Mouse (Mus musculus) retina, embryonic 14.5 days (tissue): ENCODE data around the gene Papss2.
"Not testable (repeated sequence)": the region's sequence is repeated elsewhere in the genome, so short reads cannot be mapped to it uniquely, and the experiment has no call there.

Experiments used
- DNase-seq: peaks from one replicate; pipeline ENCODE4 v3.0.0-alpha.2; 2015; ENCODE audit warnings: low spot score

Papss2 gene

GRCm38 (mm10) chr19:32641535-32641934, 45.9 kb downstream of the Papss2 start:
- DNase-seq, result no peak

DNA sequence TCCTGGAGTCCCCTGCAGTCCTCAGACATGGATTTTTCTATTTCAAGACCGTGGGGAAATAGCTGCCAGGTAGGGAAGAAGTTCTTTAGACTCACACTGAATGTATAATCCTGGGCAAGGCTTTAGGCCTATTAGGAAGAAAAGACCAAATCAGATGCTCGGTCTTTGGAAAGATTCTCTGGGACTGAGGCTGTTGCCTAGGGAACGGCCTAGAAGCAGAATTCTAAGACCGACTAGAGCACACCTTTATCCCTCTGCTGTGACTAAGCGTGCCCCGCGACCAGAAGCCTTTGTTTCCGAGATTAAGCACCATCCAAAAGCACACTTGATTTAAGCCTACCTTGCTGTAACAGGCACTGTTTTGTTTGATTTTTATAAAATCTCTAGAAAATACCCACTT, 46.4 kb downstream of the Papss2 start:
- no peak for DNase-seq

DNA sequence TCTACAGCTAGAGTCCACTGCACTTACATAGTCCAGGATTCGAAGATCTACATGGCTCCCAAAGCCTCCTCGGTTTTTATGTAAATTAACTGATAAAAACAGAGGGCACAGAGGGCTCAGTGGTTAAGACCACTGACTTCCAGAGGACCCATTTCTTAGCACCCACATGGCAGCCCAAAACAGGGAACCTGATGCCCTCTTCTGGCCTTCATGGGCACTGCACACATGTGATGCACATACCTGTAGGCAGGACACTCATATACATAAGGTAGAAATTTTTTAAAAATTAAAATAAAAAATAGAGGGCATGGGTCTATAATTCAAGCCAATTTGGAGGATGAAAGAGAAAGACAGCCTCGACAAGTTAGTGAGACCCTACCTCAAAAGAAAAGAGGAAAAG, 48.1 kb downstream of the Papss2 start:
- no peak for DNase-seq

- DNase-seq, result no peak
Observed at GRCm38 (mm10) chr19:32645939-32646338, 50.3 kb downstream of the Papss2 start.

- no peak for DNase-seq
Observed at GRCm38 (mm10) chr19:32646382-32646781, 50.8 kb downstream of the Papss2 start.

DNA sequence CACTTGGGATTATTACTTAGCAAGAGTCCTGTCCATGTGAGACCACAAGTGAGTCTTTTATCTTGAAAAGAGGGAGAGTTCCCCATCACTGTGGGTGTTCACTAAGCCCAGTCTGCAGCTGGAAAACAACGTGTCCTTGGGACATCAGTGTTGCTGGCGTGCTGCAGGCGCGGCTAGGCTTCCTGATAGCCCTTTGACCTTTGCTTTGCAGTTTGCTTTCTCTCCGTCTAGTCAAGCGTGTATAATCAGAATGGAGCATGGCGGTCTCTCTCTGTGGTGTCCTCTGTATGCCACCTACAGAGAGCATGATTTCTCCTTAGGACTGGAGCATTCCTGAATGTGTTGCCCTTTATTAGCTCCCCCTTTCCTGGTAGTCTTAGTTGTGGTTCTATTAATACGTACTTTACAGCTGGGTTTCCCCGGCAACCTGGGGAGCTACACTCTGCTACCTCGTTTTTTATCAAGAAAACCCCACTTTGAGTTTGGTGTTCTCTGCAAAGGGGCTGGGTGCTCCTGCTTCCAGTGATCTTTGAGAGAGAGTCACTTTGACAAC, 52.5 kb downstream of the Papss2 start:
- DNase-seq, result peak; percentile 68

GRCm38 (mm10) chr19:32651046-32651445, 55.5 kb downstream of the Papss2 start:
- no peak for DNase-seq

DNA sequence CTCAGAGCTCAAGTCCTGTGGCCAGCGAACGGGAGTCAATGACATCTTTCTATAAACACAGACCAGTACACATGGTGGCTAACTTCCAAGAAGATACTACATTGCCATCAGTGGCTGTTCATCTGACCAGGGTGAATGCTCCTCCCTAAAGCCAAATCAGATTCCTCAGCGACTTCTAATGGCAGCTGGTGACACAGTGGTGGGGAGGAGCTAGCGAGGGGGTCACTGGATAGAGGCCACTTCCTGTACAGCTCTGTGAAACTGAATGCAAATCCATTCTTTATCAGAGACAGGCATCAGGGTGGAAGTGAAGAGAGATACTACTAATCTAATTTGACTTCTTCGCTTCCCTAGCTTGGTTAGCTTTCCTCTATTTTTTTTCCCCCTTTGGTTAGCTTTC, 57.5 kb downstream of the Papss2 start:
- DNase-seq, result no peak

- no peak for DNase-seq
Observed at GRCm38 (mm10) chr19:32653630-32654362, 58.2 kb downstream of the Papss2 start.

DNA sequence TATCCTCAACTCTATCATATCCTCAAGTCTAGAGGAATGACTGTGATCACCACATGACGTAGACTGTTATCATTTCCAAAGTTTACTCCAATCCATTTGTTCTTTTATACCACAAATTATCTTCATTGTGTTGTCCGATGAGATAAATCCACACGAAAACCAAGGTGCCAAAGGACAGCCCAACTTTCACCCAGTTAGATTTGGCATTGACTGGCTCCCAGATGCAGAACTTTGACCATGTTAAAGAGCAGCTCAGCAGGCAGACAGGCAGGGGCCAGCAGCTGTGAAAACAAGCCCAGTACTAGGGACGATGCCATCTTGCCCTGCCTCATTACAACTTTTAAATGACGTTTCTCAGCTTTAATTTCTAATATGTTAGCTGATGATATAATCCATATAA, 63.8 kb downstream of the Papss2 start:
- no peak for DNase-seq

DNA sequence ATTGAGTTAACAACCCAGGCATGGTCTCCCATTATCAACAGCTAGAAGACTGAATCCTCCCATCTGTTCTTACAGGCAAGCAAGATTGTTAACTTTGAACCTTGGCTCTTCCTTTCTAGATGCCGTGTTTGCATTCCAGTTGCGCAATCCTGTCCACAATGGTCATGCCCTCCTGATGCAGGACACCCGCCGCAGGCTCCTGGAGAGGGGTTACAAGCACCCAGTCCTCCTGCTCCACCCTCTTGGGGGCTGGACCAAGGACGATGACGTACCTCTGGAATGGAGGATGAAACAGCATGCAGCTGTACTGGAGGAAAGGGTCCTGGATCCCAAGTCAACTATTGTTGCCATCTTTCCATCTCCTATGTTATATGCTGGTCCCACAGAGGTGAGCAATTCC, 67.3 kb downstream of the Papss2 start:
- DNase-seq, result no peak

GRCm38 (mm10) chr19:32665243-32665642, 69.7 kb downstream of the Papss2 start:
- no peak for DNase-seq

- DNase-seq, result not testable (repeated sequence)
Observed at GRCm38 (mm10) chr19:32667830-32668229, 72.2 kb downstream of the Papss2 start.

GRCm38 (mm10) chr19:32675766-32676165, 80.2 kb downstream of the Papss2 start:
- DNase-seq, result no peak

GRCm38 (mm10) chr19:32680894-32681293, 85.3 kb downstream of the Papss2 start:
- DNase-seq, result no peak

- no peak for DNase-seq
Observed at GRCm38 (mm10) chr19:32683081-32683480, 87.5 kb downstream of the Papss2 start.

DNA sequence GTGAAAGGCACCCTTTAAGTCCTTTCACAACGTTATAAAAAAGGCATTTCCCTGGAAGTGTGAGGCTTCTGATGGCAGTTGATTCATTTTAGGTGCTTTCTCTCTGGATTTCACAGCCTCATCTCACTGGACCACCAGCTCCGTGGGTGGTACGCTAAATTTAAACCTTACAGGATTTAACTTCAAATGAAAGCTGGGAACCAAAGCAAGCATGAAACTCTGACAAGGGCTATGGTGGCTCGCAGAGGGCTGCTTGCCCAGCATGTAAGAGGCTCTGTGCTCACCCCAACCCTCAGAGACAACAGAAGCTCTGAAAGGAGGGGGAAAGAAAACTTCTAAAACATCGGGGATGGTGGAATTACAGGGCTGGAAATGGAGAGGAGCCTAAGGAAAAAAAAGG, 92.1 kb downstream of the Papss2 start:
- no peak for DNase-seq

GRCm38 (mm10) chr19:32688227-32688626, 92.6 kb downstream of the Papss2 start:
- DNase-seq, result not testable (repeated sequence)

GRCm38 (mm10) chr19:32689724-32690123, 94.1 kb downstream of the Papss2 start:
- peak; percentile 60 for DNase-seq

- DNase-seq, result no peak
Observed at GRCm38 (mm10) chr19:32696674-32697073, 101.1 kb downstream of the Papss2 start.

- no peak for DNase-seq
Observed at GRCm38 (mm10) chr19:32702191-32702590, 106.6 kb downstream of the Papss2 start.

- DNase-seq, result no peak
Observed at GRCm38 (mm10) chr19:32708996-32709395, 113.4 kb downstream of the Papss2 start.

DNA sequence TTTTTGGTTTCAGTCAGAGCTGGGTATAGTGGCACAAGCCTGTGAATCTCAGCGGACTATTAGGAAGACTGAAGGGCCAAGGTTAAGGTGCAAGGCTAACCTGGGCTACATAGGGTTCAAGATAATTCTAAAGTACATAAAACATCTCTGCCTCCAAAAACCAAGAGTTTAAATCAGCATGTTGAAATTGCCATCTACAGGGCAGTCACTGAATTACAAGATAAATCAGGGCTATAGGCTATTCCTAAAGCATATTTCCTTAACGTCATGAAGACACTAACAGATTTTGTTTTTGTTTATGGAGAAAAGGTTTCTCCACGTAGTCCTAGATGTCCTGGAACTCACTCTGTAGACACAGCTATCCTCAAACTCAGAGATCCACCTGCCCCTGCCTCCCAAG, 114.7 kb downstream of the Papss2 start:
- DNase-seq, result peak; percentile 63
